Mouse (Mus musculus): ENCODE results near the gene Hsbp1. TPM values are rescaled to one million over a fixed set of nuclear protein-coding genes. Genes with fewer than 3 reads are reported as not detected.
"Not testable (repeated sequence)": the region's sequence is repeated elsewhere in the genome, so short reads cannot be mapped to it uniquely, and the experiment has no call there.

The Hsbp1 gene
- polyA plus RNA-seq (2011; ENCODE audit: insufficient read depth, insufficient read length, low replicate concordance, missing spikeins), result 45.8 and 78.0 TPM in 2 replicates

DNA sequence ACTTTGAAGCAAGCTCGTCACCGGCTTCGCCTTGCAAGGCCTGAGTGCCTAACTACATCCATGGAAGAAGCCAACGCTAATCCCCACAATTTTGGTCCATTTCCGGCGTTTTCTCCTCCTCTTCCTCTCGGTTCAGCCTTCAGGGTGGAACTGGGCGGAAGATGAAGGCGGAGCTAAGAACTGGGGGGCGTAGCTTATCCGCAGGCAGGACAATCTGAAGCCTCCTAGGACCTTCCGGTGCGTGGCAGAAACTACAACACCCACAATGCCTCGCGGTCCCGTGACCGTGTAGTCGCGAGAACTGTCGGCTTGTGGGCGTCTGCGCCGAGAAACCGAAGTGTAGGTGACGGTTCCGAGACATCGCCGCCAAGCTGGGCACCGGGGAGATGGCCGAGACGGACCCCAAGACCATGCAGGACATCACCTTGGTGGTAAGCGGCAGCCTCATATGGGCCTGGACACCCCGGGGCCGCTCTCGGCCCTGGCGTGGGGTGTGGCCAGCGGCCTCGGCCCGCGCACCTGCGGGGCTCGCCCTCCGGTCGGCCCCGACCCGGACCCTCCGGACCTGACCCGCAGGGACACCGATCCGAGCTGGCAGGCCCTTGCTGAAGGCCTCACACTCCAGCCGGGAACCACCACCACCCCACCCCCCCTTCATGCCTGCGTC lies at the start of gene Hsbp1:
Gene Hsbp1, plus strand, starts transcription at position 299 of the 667 bp plus-strand sequence.
- no peak within 1 kb of the TSS for H3K27ac ChIP-seq (ENCODE audit: control insufficient read depth, insufficient read depth, low read depth, low read length, poor library complexity)
- 4% methylated on average over 52 of the region's 52 CpGs for WGBS

DNA sequence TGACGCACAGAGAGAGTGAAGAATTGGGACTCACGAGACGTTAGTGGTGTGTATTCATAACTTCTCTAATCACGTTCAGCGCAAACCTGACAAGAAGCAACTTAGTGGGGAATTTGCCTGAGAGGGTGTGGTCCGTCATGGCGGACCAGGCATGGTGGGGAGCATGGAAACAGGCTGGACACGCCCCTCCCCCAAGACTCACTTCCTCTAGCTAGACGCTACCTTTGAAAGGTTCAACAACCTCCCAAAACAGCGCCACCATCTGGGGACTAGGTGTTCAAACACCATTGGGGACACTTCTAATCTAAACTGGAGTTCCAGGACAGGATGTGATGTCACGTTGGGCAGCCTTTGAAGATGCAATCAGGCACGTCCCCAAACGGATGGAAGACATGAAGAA lies 48.8 kb upstream of the Hsbp1 start:
- no peaks in the 10 kb centered on the region for H3K4me1 ChIP-seq (ENCODE audit: control insufficient read depth, insufficient read depth, low read length)
- WGBS, result 66% methylated on average over 13 of the region's 13 CpGs

More for the DNA sequence above, at the start of gene Hsbp1:
- peak within 1 kb of the TSS; percentile 83 for H3K4me3 ChIP-seq (replicated peaks; ENCODE audit: control insufficient read depth, low read depth, low read length)
- peaks cover 2% of the 10 kb centered on the region; the same call in 1 of the 2 replicates for H3K4me1 ChIP-seq (ENCODE audit: control insufficient read depth, insufficient read depth, low read length)
- TF ChIP-seq CTCF (IDR thresholded peaks at IDR 0.05; ENCODE audit: control insufficient read depth, insufficient read depth, low read length), result no peak
- TF ChIP-seq POLR2A (IDR thresholded peaks at IDR 0.05; ENCODE audit: borderline replicate concordance, control insufficient read depth, low read depth, low read length), result peak; percentile 89; the same call in 1 of the 2 replicates

DNA sequence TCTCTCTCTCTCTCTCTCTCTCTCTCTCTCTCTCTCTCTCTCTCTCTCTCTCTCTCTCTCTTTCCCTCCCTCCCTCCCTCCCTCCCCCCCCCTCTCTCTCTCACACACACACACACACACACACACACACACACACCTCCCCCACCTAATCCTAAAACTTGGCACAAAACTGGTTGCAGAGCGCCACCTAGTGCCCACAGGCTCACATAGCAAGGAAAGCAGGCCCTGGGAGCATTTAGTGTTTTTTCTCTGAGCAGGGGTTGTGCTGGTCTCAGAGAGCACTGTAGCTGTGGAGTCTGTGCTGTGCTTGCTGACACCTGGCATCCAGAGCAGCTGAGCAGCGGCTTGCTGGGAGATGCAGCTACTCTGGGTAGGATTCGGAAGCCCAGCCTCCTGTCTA lies 46.5 kb upstream of the Hsbp1 start:
- not testable (repeated sequence) for H3K4me1 ChIP-seq (ENCODE audit: control insufficient read depth, insufficient read depth, low read length); H3K27ac ChIP-seq (ENCODE audit: control insufficient read depth, insufficient read depth, low read depth, low read length, poor library complexity); H3K4me3 ChIP-seq (replicated peaks; ENCODE audit: control insufficient read depth, low read depth, low read length)
- peak; percentile 74 for TF ChIP-seq CTCF (IDR thresholded peaks at IDR 0.05; ENCODE audit: control insufficient read depth, insufficient read depth, low read length)
- WGBS, result 30% methylated on average over 3 of the region's 3 CpGs

More for the DNA sequence above, 48.8 kb upstream of the Hsbp1 start:
- TF ChIP-seq POLR2A (IDR thresholded peaks at IDR 0.05; ENCODE audit: borderline replicate concordance, control insufficient read depth, low read depth, low read length), result no peak
- Histone ChIP-seq H3K4me3 (replicated peaks; ENCODE audit: control insufficient read depth, low read depth, low read length) (no peak overlapping the region), H3K27ac (ENCODE audit: control insufficient read depth, insufficient read depth, low read depth, low read length, poor library complexity) (no peak overlapping the region)

DNA sequence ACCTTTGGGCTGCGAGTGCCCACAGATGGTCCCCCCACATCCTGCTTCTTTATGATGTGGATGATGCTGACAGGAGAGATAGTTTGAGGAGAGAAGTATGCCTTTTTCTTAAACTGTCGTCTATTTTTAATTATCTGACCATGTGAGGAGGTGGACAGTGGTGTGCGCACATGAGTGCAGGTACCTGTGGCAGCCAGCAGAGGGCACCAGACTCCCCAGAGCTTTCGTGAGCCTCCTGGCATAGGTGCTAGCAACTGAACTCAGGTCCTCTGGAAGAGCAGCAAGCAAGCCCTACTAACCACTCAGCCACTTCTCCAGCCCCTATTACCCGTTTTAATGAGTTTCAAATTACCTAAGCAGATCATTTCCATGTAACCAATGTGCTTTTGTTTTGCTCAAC lies 44.0 kb upstream of the Hsbp1 start:
- H3K27ac ChIP-seq (ENCODE audit: control insufficient read depth, insufficient read depth, low read depth, low read length, poor library complexity), result no peak overlapping the region
- WGBS, result 81% methylated on average over 5 of the region's 5 CpGs
- H3K4me3 ChIP-seq (replicated peaks; ENCODE audit: control insufficient read depth, low read depth, low read length), result no peak overlapping the region
- peak; percentile 42 for TF ChIP-seq CTCF (IDR thresholded peaks at IDR 0.05; ENCODE audit: control insufficient read depth, insufficient read depth, low read length)
- no peak for TF ChIP-seq POLR2A (IDR thresholded peaks at IDR 0.05; ENCODE audit: borderline replicate concordance, control insufficient read depth, low read depth, low read length)
- H3K4me1 ChIP-seq (ENCODE audit: control insufficient read depth, insufficient read depth, low read length), result no peaks in the 10 kb centered on the region; the same call in 1 of the 2 replicates

DNA sequence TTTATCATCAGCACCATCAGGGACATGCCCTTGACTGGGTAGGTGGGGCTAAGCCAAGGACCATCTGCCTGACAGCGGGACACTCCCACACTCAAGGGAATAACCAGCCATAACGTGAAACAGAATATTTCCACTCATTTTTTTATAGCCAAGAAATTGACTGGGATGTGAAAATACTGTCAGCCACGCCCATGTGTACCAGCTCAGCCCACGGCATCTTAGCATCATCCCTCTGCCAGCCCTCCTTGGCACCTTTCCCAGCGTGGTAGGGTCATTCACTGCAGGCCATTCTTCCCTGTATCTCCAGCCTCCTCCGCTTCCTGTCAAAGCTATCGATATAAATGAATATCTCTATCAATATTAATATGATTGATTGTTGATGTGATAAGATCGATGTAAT lies 40.1 kb upstream of the Hsbp1 start:
- H3K4me1 ChIP-seq (ENCODE audit: control insufficient read depth, insufficient read depth, low read length), result no peaks in the 10 kb centered on the region; the same call in 1 of the 2 replicates
- WGBS, result 77% methylated on average over 8 of the region's 8 CpGs
- TF ChIP-seq CTCF (IDR thresholded peaks at IDR 0.05; ENCODE audit: control insufficient read depth, insufficient read depth, low read length), result no peak
- TF ChIP-seq POLR2A (IDR thresholded peaks at IDR 0.05; ENCODE audit: borderline replicate concordance, control insufficient read depth, low read depth, low read length), result no peak

DNA sequence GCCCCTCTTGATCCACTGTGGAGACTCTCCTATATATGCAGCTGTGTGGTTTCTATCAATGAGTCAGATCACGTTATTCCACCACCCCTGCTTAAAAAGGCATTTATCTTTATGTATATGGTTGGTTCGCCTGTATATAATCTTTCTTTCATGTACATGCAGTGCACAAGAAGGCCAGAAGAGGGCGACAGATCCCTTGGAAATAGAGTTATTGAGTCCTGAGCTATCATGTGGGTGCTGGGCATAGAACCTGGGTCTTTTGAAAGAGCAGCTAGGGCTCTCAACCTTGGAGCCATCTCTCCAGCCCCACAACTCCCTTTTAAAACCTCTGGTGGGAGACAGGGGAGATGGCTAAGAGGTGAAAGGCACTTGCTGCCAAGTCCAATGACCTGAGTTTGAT lies 32.9 kb upstream of the Hsbp1 start:
- no peak overlapping the region for H3K4me3 ChIP-seq (replicated peaks; ENCODE audit: control insufficient read depth, low read depth, low read length)
- H3K4me1 ChIP-seq (ENCODE audit: control insufficient read depth, insufficient read depth, low read length), result no peaks in the 10 kb centered on the region
- 14% methylated on average over 3 of the region's 3 CpGs for WGBS
- TF ChIP-seq POLR2A (IDR thresholded peaks at IDR 0.05; ENCODE audit: borderline replicate concordance, control insufficient read depth, low read depth, low read length) (no peak), CTCF (IDR thresholded peaks at IDR 0.05; ENCODE audit: control insufficient read depth, insufficient read depth, low read length) (peak; percentile 23; the same call in 1 of the 2 replicates)
- H3K27ac ChIP-seq (ENCODE audit: control insufficient read depth, insufficient read depth, low read depth, low read length, poor library complexity), result no peak overlapping the region

More for the DNA sequence above, 40.1 kb upstream of the Hsbp1 start:
- no peak overlapping the region for H3K27ac ChIP-seq (ENCODE audit: control insufficient read depth, insufficient read depth, low read depth, low read length, poor library complexity)
- H3K4me3 ChIP-seq (replicated peaks; ENCODE audit: control insufficient read depth, low read depth, low read length), result no peak overlapping the region

DNA sequence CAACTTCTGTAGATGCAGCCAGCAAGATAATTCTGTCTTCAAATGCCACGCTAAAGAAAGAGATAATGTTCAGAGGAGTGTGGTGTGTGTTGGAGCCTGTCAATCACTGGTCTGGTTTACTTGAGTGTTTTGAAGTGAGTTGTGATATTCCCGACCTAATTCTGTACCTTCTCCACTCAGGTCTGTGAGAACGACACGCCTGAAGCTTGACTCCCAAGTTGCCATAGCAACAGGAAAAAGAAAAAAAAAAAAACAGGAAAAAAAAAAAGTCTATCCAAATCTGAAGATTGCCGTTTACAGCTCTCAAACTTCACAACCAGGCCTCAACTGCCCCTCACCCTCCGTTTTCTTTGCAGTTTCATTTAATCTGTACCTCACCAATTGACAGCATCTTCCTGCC lies 21.1 kb upstream of the Hsbp1 start:
- Histone ChIP-seq H3K27ac (ENCODE audit: control insufficient read depth, insufficient read depth, low read depth, low read length, poor library complexity) (no peak overlapping the region), H3K4me1 (ENCODE audit: control insufficient read depth, insufficient read depth, low read length) (no peaks in the 10 kb centered on the region), H3K4me3 (replicated peaks; ENCODE audit: control insufficient read depth, low read depth, low read length) (no peak overlapping the region)
- TF ChIP-seq CTCF (IDR thresholded peaks at IDR 0.05; ENCODE audit: control insufficient read depth, insufficient read depth, low read length) (no peak), POLR2A (IDR thresholded peaks at IDR 0.05; ENCODE audit: borderline replicate concordance, control insufficient read depth, low read depth, low read length) (no peak)
- 36% methylated on average over 6 of the region's 6 CpGs for WGBS

DNA sequence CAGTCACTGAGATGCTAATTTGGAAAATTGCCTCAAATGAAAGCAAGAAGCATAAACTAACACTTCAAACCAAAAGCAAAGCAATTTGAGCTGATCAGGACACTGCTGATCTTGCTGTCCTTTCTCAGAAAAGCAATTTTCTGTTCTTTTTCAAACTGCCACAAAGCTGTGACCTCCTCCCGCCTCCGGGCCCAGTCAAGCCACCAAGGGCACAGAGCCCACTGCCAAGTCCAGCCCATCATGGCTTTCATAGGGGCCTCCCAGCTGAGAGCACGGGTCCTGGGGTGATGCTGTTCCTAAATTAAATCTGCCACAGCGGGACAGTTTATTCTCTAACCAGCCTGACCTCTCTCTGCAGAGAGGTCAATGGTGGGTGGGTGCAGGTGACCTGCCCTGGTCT lies 4.7 kb upstream of the Hsbp1 start:
- 73% methylated on average over 4 of the region's 4 CpGs for WGBS
- TF ChIP-seq CTCF (IDR thresholded peaks at IDR 0.05; ENCODE audit: control insufficient read depth, insufficient read depth, low read length), result no peak
- no peak for TF ChIP-seq POLR2A (IDR thresholded peaks at IDR 0.05; ENCODE audit: borderline replicate concordance, control insufficient read depth, low read depth, low read length)
- Histone ChIP-seq H3K27ac (ENCODE audit: control insufficient read depth, insufficient read depth, low read depth, low read length, poor library complexity) (no peak overlapping the region), H3K4me3 (replicated peaks; ENCODE audit: control insufficient read depth, low read depth, low read length) (no peak overlapping the region), H3K4me1 (ENCODE audit: control insufficient read depth, insufficient read depth, low read length) (no peaks in the 10 kb centered on the region)
